Mouse (Mus musculus): ENCODE measurements at regions not wholly inside any gene's neighbourhood (a gene's known extent, or its start where the extent isn't known, plus 50 kb on each side); places are given as distances from the start of the nearest gene placed in this dataset.

GRCm38 (mm10) chr17:52084455-52084854 lies 251.4 kb upstream of the Satb1 start:
- no peak for TF ChIP-seq POLR2A (IDR thresholded peaks at IDR 0.05; ENCODE audit: low read depth, low read length)
- TF ChIP-seq CTCF (conservative IDR thresholded peaks at IDR 0.05; ENCODE audit: insufficient read depth, insufficient read length, low read depth, low read length), result no peak
